Mouse (Mus musculus): ENCODE results near the gene Zfp955b.
"Not testable (repeated sequence)": the region's sequence is repeated elsewhere in the genome, so short reads cannot be mapped to it uniquely, and the experiment has no call there.

The Zfp955b gene

DNA sequence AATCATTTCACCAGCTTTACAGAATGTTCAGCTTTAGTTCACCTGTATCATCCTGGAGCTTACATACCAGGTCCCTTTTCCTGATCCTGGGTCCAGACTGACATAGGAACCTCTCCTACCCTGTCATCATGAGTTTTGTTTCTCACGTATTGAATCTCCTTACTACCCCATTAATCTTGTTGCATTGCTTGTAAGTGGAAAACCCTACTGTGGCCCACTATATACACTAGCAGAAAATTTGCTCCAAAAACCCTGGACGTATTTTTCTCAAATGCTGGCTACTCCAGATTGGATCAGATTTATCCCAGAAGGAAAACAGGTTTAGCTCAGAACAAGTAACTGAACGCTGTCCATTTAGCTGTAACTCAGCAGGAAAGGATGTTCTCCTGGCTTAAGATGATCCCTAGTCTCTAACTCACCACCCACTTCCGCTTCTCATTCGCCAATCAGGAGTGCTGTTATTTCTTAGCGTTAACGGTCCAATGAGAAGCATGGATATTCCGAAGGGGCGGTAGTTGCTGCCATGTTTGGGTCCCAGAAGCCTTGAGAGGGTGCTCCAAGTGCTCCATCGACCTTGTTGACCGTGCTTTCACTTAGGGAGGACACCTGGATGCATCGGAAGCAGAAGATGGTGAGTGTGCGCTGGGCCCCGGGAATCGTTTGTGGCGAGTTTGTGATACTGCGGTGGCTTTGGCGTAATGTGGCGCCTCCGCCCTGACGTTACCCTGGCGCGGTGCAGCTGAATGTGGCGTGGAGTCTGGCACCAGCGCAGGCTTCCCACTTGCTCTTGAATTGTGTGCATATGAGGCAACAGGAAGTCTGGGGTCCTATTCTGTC, at the start of gene Zfp955b:
Gene Zfp955b, plus strand, starts transcription at position 506 of the 837 bp plus-strand sequence.
- not testable (repeated sequence) for DNase-seq (ENCODE audit: low spot score)

DNA sequence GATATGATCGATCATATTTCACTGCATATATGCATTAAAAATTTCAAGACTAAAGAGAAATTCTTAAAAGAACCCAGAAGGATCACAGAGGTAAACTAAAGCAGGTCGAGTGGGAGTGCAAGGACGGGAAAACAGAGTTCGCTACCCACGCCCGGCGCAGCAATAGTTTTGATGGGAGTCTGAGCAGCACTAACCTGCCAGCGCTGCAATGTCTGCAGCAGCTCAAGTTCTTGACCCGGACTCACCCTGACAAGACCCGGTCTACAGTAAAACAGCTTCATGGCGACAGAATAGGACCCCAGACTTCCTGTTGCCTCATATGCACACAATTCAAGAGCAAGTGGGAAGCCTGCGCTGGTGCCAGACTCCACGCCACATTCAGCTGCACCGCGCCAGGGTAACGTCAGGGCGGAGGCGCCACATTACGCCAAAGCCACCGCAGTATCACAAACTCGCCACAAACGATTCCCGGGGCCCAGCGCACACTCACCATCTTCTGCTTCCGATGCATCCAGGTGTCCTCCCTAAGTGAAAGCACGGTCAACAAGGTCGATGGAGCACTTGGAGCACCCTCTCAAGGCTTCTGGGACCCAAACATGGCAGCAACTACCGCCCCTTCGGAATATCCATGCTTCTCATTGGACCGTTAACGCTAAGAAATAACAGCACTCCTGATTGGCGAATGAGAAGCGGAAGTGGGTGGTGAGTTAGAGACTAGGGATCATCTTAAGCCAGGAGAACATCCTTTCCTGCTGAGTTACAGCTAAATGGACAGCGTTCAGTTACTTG, 34.6 kb upstream of the Zfp955b start, which contains the start of gene Zfp955a:
Gene Zfp955a, minus strand, starts transcription at position 616 of the 789 bp plus-strand sequence.
- not testable (repeated sequence) for DNase-seq (ENCODE audit: low spot score)

GRCm38 (mm10) chr17:33255319-33255657, 34.1 kb upstream of the Zfp955b start:
- not testable (repeated sequence) for DNase-seq (ENCODE audit: low spot score)

- DNase-seq (ENCODE audit: low spot score) = no peak
Measured at GRCm38 (mm10) chr17:33264376-33264775, 25.0 kb upstream of the Zfp955b start, which contains the start of gene Olfr63. Gene Olfr63 (plus strand): TSS chr17:33264676.

- no peak for DNase-seq (ENCODE audit: low spot score)
Measured at GRCm38 (mm10) chr17:33268907-33269306, 20.4 kb upstream of the Zfp955b start.

- DNase-seq (ENCODE audit: low spot score) = not testable (repeated sequence)
Measured at GRCm38 (mm10) chr17:33289876-33290149, 469 bp downstream of the Zfp955b start.

DNA sequence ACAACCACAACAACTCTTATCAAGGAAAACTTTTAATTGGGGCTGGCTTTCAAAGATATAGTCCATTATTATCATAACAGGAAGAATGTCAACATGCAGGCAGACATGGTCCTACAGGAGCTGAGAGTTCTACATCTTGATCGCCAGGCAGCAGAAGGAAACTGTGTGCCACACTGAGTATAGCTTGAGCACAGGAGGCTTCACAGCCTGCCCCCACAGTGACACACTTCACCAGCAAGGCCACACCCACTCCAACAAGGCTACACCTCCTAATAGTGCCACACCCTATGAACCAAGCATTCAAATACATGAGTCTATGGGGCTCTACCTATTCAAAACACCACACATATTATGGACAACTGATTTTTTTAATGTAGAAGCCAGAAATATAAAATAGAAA, 63.6 kb downstream of the Zfp955b start:
- no peak for DNase-seq (ENCODE audit: low spot score)
